Mouse (Mus musculus): ENCODE measurements around the gene Ist1.

The Ist1 gene

GRCm38 (mm10) chr8:109693146-109693900 is at the start of gene Ist1:
Gene Ist1, minus strand, starts transcription at chr8:109693260.
- peak; percentile 100 for DNase-seq (ENCODE audit: low read depth, low spot score)

GRCm38 (mm10) chr8:109738049-109738380 is 45.0 kb upstream of the Ist1 start:
- no peak for DNase-seq (ENCODE audit: low read depth, low spot score)

- DNase-seq (ENCODE audit: low read depth, low spot score) = peak; percentile 91
These were observed 44.4 kb upstream of the Ist1 start, which contains the start of gene Atxn1l for GRCm38 (mm10) chr8:109737237-109738048. Gene Atxn1l, minus strand, starts transcription at chr8:109737739.

- no peak for DNase-seq (ENCODE audit: low read depth, low spot score)
These were observed 43.8 kb upstream of the Ist1 start for GRCm38 (mm10) chr8:109736819-109737218.

GRCm38 (mm10) chr8:109734018-109734417 is 41.0 kb upstream of the Ist1 start:
- no peak for DNase-seq (ENCODE audit: low read depth, low spot score)

GRCm38 (mm10) chr8:109731012-109731411 is 38.0 kb upstream of the Ist1 start:
- DNase-seq (ENCODE audit: low read depth, low spot score) = no peak

GRCm38 (mm10) chr8:109725106-109725505 is 32.0 kb upstream of the Ist1 start:
- no peak for DNase-seq (ENCODE audit: low read depth, low spot score)

- no peak for DNase-seq (ENCODE audit: low read depth, low spot score)
These were observed 21.9 kb upstream of the Ist1 start for GRCm38 (mm10) chr8:109714961-109715360.

- no peak for DNase-seq (ENCODE audit: low read depth, low spot score)
These were observed 19.5 kb upstream of the Ist1 start for GRCm38 (mm10) chr8:109712521-109712920.

- DNase-seq (ENCODE audit: low read depth, low spot score) = no peak
These were observed 14.9 kb upstream of the Ist1 start for GRCm38 (mm10) chr8:109707921-109708320.

GRCm38 (mm10) chr8:109706874-109707237 is 13.8 kb upstream of the Ist1 start:
- DNase-seq (ENCODE audit: low read depth, low spot score) = peak; percentile 87

GRCm38 (mm10) chr8:109706076-109706873 is 13.2 kb upstream of the Ist1 start:
- no peak for DNase-seq (ENCODE audit: low read depth, low spot score)

- DNase-seq (ENCODE audit: low read depth, low spot score) = peak; percentile 98
These were observed 12.4 kb upstream of the Ist1 start, which contains the start of gene Zfp821 for GRCm38 (mm10) chr8:109705320-109706075. Gene Zfp821, plus strand, starts transcription at chr8:109705546.

GRCm38 (mm10) chr8:109704565-109705319 is 11.7 kb upstream of the Ist1 start:
- no peak for DNase-seq (ENCODE audit: low read depth, low spot score)

- no peak for DNase-seq (ENCODE audit: low read depth, low spot score)
These were observed 5.4 kb upstream of the Ist1 start for GRCm38 (mm10) chr8:109698477-109698876.

GRCm38 (mm10) chr8:109697754-109698153 is 4.7 kb upstream of the Ist1 start:
- no peak for DNase-seq (ENCODE audit: low read depth, low spot score)

- no peak for DNase-seq (ENCODE audit: low read depth, low spot score)
These were observed 1.1 kb upstream of the Ist1 start for GRCm38 (mm10) chr8:109694154-109694553.

GRCm38 (mm10) chr8:109692443-109693145 is 466 bp downstream of the Ist1 start:
- peak; percentile 86 for DNase-seq (ENCODE audit: low read depth, low spot score)

- peak; percentile 74 for DNase-seq (ENCODE audit: low read depth, low spot score)
These were observed 1.3 kb downstream of the Ist1 start for GRCm38 (mm10) chr8:109691769-109692168.

- DNase-seq (ENCODE audit: low read depth, low spot score) = no peak
These were observed 5.8 kb downstream of the Ist1 start for GRCm38 (mm10) chr8:109687248-109687647.
